Mouse (Mus musculus): Measurements from ENCODE around the gene Vmn2r89.

DNA sequence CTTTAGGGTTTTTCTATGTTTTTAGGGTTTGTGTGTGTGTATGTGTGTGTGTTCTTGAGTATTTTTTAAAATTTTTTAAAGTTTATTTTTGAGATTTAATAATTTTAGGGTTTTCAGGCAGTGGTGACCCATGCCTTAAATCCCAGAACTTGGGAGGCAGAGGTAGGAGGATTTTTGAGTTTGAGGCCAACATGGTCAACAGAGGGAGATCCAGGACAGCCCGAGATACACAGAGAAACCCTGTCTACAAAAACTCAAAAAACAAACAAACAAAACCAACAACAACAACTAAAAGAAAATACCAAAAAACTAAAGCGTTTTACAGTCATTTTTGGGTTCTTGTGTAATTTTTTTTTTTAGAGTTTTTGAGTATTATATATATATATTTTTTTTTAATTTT is 44.1 kb downstream of the Vmn2r89 start:
- TF ChIP-seq POLR2A (IDR thresholded peaks at IDR 0.05; ENCODE audit: borderline replicate concordance, extremely low read depth, low read depth, low read length) = no peak
- no peak for TF ChIP-seq CTCF (IDR thresholded peaks at IDR 0.05; ENCODE audit: insufficient read depth, low read length)

All from lung, adult 2 months (tissue).